Mouse (Mus musculus) limb, embryonic 10.5 days (tissue): ENCODE data around the gene Zfp978. TPM values are rescaled to one million over a fixed set of nuclear protein-coding genes. Genes with fewer than 3 reads are reported as not detected.
"Not testable (repeated sequence)": the region's sequence is repeated elsewhere in the genome, so short reads cannot be mapped to it uniquely, and the experiment has no call there.

ENCODE experiments used
- DNase-seq: peaks from one replicate; pipeline ENCODE4 v3.0.0-alpha.2; 2017; ENCODE audit warnings: low spot score
- H3K27ac ChIP-seq: fragments of 300-500 bp; sonication (generic); 2 replicates; pipeline ENCODE4 v1.5.1; 2016; ENCODE audit warnings: mild to moderate bottlenecking
- H3K27me3 ChIP-seq: fragments of 300-500 bp; sonication (generic); 2 replicates; pipeline ENCODE4 v1.6.1; 2016; ENCODE audit warnings: low read depth, mild to moderate bottlenecking; ENCODE audit not compliant: poor library complexity, severe bottlenecking
- H3K36me3 ChIP-seq: fragments of 300-500 bp; sonication (generic); 2 replicates; pipeline ENCODE4 v1.6.1; 2016; ENCODE audit warnings: mild to moderate bottlenecking, moderate library complexity
- H3K4me1 ChIP-seq: fragments of 300-500 bp; sonication (generic); 2 replicates; pipeline ENCODE4 v1.6.1; 2016
- H3K4me3 ChIP-seq: fragments of 300-500 bp; sonication (generic); 2 replicates; pipeline ENCODE4 v1.5.1; 2016; ENCODE audit warnings: mild to moderate bottlenecking, moderate library complexity
- H3K9me3 ChIP-seq: fragments of 300-500 bp; sonication (generic); replicated peaks from 2 replicates; pipeline ENCODE4 v1.6.1; 2016; ENCODE audit warnings: mild to moderate bottlenecking
- WGBS: fragments of 180-500 bp; shearing (Covaris S2); methylation state at CpG from one replicate; pipeline ENCODE4 v1.1.7; 2016; 5-methylcytosine and 5-hydroxymethylcytosine counted together
- polyA plus RNA-seq: library from polyadenylated mRNA; unstranded; fragments of >200 nt; fragmentation: Nextera tagmentation; extraction: Ambion mirVana; gene quantifications from 2 replicates; pipeline ENCODE4 v1.2.1, GENCODE M21; 2016

Gene Zfp978
- polyA plus RNA-seq, 1 experiment from 2014 or later = not detected

- peaks cover 34% of the 10 kb centered on the region for H3K9me3 ChIP-seq
- not testable (repeated sequence) for H3K4me1 ChIP-seq, DNase-seq, H3K36me3 ChIP-seq, H3K4me3 ChIP-seq, H3K27me3 ChIP-seq, H3K27ac ChIP-seq
- 73% methylated on average over 4 of the region's 4 CpGs for WGBS
Observed at GRCm38 (mm10) chr4:147346361-147347035, 14.6 kb upstream of the Zfp978 start.

GRCm38 (mm10) chr4:147347300-147347699 lies 13.8 kb upstream of the Zfp978 start:
- not testable (repeated sequence) for H3K27me3 ChIP-seq, H3K4me1 ChIP-seq, H3K27ac ChIP-seq, H3K36me3 ChIP-seq, DNase-seq, H3K4me3 ChIP-seq
- 76% methylated on average over 4 of the region's 4 CpGs for WGBS
- H3K9me3 ChIP-seq = peaks cover 34% of the 10 kb centered on the region

DNA sequence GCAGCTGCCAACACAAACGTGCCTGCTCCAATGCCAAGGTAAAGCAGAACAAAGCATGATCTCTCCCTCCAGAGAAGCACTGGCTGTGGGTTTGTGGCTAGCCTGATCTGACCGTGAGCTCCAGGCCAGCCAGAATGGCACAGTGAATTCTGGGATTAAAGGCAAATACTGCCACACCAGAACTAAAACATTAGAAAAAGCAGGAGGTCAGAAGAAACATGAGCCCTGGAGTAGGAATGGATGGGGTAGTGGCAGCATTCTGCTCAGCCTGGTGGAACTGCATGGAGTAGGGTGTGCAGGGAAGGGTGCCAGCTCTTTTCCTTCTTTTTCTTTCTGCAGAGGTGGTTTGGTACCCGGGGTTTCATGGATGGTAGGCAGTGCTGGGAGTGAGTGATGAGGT lies 13.2 kb upstream of the Zfp978 start:
- H3K9me3 ChIP-seq = peaks cover 32% of the 10 kb centered on the region
- not testable (repeated sequence) for H3K4me1 ChIP-seq, H3K27ac ChIP-seq, H3K36me3 ChIP-seq, H3K27me3 ChIP-seq, H3K4me3 ChIP-seq, DNase-seq
- 83% methylated on average over 2 of the region's 3 CpGs for WGBS

DNA sequence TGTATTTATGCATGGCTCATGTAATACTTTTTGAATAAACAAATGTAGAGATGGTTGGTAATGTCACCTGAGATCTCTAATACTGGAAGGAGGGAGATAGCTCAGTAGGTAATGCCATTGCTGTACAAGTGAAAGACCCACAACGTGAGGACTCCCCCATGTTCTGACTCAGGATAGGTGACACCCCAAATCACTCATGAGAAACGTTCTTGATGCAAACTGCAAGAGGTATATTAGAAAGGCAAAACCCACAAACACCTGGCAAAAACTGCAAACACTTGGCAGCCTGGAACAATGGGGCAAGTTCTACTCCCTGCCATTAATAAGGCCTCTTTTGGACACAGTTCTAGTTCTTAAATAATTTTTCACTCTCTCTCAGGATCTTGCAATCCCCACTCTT lies 12.7 kb upstream of the Zfp978 start:
- H3K9me3 ChIP-seq = peaks cover 27% of the 10 kb centered on the region
- not testable (repeated sequence) for H3K36me3 ChIP-seq, H3K4me1 ChIP-seq, DNase-seq, H3K4me3 ChIP-seq, H3K27me3 ChIP-seq, H3K27ac ChIP-seq
- 83% methylated on average over 2 of the region's 2 CpGs for WGBS

- peaks cover 23% of the 10 kb centered on the region for H3K9me3 ChIP-seq
Observed at GRCm38 (mm10) chr4:147348906-147349686, 12.0 kb upstream of the Zfp978 start.

DNA sequence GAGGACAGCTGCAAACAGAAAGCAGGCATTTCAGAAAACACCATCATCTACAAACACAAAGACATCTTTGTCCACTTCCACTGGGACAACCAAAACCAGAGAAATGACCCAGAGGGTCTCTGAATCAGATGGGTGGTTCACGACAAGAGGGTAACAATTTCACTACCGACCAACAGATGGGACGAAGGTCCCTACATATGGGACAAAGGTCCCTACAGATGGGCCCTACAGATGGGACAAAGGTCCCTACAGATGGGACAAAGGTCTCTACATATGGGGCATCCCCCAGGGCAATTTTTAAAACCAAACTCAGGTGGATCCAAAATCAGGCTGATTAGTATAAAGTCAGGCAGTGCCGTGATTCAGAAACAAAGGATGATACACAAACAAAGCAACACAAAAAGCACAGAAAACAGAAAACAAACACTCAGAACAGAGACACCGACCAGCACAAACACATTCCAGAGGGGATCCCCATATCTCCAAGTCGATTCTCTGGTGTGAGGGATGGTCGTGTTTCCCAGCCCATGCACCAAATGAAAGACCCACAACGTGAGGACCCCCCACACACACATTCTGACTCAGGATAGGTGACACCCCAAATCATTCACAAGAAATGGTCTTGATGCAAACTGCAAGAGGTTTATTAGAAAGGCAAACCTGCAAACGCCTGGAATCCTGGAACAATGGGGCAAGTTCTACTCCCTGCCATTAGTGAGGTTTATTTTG lies 11.3 kb upstream of the Zfp978 start:
- not testable (repeated sequence) for H3K36me3 ChIP-seq, DNase-seq, H3K27ac ChIP-seq, H3K4me3 ChIP-seq, H3K4me1 ChIP-seq, H3K27me3 ChIP-seq
- 87% methylated on average over 9 of the region's 9 CpGs for WGBS
- H3K9me3 ChIP-seq = peaks cover 23% of the 10 kb centered on the region

More at GRCm38 (mm10) chr4:147348906-147349686, 12.0 kb upstream of the Zfp978 start:
- not testable (repeated sequence) for H3K4me3 ChIP-seq, H3K27me3 ChIP-seq, DNase-seq, H3K27ac ChIP-seq, H3K4me1 ChIP-seq, H3K36me3 ChIP-seq
- WGBS = 94% methylated on average over 18 of the region's 19 CpGs

DNA sequence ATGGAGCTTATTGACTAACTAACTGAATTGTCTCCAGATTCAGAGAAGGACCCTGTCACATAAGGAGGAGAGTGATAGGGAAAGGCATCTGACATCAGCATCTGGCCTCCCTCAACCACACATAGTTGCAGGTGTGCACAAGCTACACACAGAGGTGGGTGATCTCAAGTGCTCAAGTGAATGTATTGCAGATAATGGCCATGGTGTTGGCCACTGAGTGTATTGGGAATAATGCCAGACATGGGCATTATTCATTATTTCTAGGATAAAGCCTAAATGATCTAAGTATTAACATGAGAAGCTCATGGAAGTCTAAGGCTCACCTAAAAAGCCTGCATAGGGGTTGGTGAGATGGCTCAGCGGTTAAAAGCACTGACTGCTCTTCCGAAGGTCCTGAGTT lies 10.6 kb upstream of the Zfp978 start:
- DNase-seq, H3K27ac ChIP-seq, H3K4me3 ChIP-seq, H3K27me3 ChIP-seq, H3K4me1 ChIP-seq, H3K36me3 ChIP-seq: not testable (repeated sequence)
- 92% methylated on average over 2 of the region's 2 CpGs for WGBS
- peaks cover 22% of the 10 kb centered on the region for H3K9me3 ChIP-seq

GRCm38 (mm10) chr4:147351376-147351980 lies 9.6 kb upstream of the Zfp978 start:
- H3K9me3 ChIP-seq = peaks cover 22% of the 10 kb centered on the region

GRCm38 (mm10) chr4:147353626-147354025 lies 7.5 kb upstream of the Zfp978 start:
- not testable (repeated sequence) for H3K27ac ChIP-seq, H3K4me3 ChIP-seq, H3K4me1 ChIP-seq, H3K27me3 ChIP-seq, H3K36me3 ChIP-seq, DNase-seq
- 91% methylated on average over 4 of the region's 4 CpGs for WGBS
- peaks cover 19% of the 10 kb centered on the region for H3K9me3 ChIP-seq

More at GRCm38 (mm10) chr4:147351376-147351980, 9.6 kb upstream of the Zfp978 start:
- H3K36me3 ChIP-seq, H3K4me1 ChIP-seq, DNase-seq, H3K27me3 ChIP-seq, H3K27ac ChIP-seq, H3K4me3 ChIP-seq: not testable (repeated sequence)
- WGBS = 89% methylated on average over 10 of the region's 13 CpGs

DNA sequence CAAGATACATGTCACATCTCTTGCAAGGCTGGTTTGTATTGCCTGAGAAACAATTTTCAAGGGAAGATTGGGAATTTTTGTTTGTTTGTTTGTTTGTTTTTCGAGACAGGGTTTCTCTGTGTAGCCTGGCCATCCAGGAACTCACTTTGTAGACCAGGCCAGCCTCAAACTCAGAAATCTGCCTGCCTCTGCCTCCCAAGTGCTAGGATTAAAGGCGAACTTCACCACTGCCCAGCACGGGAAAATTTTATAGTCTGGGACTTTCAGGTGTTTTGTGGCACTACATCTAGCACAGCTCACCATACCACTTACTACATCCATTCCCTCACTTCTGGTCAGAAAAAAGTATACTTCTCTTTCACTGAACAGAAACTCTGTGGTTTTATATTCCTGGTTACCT lies 5.1 kb upstream of the Zfp978 start:
- not testable (repeated sequence) for H3K4me3 ChIP-seq, H3K36me3 ChIP-seq, H3K9me3 ChIP-seq, H3K4me1 ChIP-seq, DNase-seq, H3K27ac ChIP-seq, H3K27me3 ChIP-seq
- no CpG with 5 or more reads among the region's 3 CpGs for WGBS

GRCm38 (mm10) chr4:147357195-147357594 lies 3.9 kb upstream of the Zfp978 start:
- no CpG with 5 or more reads among the region's 2 CpGs for WGBS

GRCm38 (mm10) chr4:147361872-147362271 lies 769 bp downstream of the Zfp978 start:
- H3K9me3 ChIP-seq, H3K4me3 ChIP-seq, H3K36me3 ChIP-seq, H3K27me3 ChIP-seq, H3K4me1 ChIP-seq, DNase-seq, H3K27ac ChIP-seq: not testable (repeated sequence)
- WGBS = no CpG with 5 or more reads among the region's 1 CpGs

More at GRCm38 (mm10) chr4:147357195-147357594, 3.9 kb upstream of the Zfp978 start:
- H3K36me3 ChIP-seq, H3K27me3 ChIP-seq, H3K4me3 ChIP-seq, H3K27ac ChIP-seq, H3K4me1 ChIP-seq, H3K9me3 ChIP-seq, DNase-seq: not testable (repeated sequence)

DNA sequence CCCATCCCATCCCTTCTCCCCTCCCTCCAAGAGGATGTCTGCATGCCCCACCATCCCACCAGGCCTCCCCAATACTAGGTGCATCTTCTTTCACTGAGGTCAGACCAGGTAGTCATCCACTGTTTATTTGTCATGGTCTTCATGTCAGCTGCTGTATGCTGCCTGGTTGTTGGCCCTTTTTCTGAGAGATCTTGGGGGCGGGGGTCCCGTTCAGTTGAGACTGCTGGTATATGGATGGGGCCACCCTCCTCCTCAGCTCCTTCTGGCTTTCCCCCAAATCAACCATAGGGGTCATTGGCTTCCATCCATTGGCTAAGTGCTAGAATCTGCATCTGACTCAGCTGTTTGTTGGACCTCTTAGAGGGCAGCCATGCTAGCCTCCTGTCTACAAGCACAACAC lies 8.5 kb downstream of the Zfp978 start:
- H3K27me3 ChIP-seq, H3K27ac ChIP-seq, DNase-seq, H3K9me3 ChIP-seq, H3K36me3 ChIP-seq, H3K4me3 ChIP-seq, H3K4me1 ChIP-seq: not testable (repeated sequence)
- no CpG with 5 or more reads among the region's 2 CpGs for WGBS
